Mouse (Mus musculus): ENCODE data around the gene Apbb1. TPM values are rescaled to one million over a fixed set of nuclear protein-coding genes. Genes with fewer than 3 reads are reported as not detected.

The Apbb1 gene
- total and polyA plus RNA-seq, 2 experiments, result 1.1 to 1.6 TPM

- no peaks in the 10 kb centered on the region for H3K27me3 ChIP-seq (ENCODE audit: control insufficient read depth, insufficient read depth, low read length)
- DNase-seq (ENCODE audit: extremely low read depth, low read depth, low spot score), result no peak
- H3K79me2 ChIP-seq (ENCODE audit: control insufficient read depth, insufficient read depth, low read length), result no peaks in the 10 kb centered on the region
- no peak overlapping the region for H3K4me3 ChIP-seq (ENCODE audit: insufficient read depth, low read depth, low read length)
- no peak overlapping the region for H3K27ac ChIP-seq (replicated peaks; ENCODE audit: insufficient read depth, low read depth, low read length)
- TF ChIP-seq CTCF (IDR thresholded peaks at IDR 0.05; ENCODE audit: low read depth, low read length), result no peak
- TF ChIP-seq POLR2A (IDR thresholded peaks at IDR 0.05; ENCODE audit: extremely low read depth, insufficient read depth, low read length), result no peak
- WGBS, result 88% methylated on average over 3 of the region's 3 CpGs
- peaks cover 18% of the 10 kb centered on the region for H3K36me3 ChIP-seq (ENCODE audit: control insufficient read depth, insufficient read depth, low read length)
- no peaks in the 10 kb centered on the region for H3K4me1 ChIP-seq (ENCODE audit: control insufficient read depth, insufficient read depth, low read length)
- no peak overlapping the region for H3K9ac ChIP-seq (ENCODE audit: low read depth, low read length)
Measured at GRCm38 (mm10) chr7:105608467-105608866, 27.0 kb upstream of the Apbb1 start.

- TF ChIP-seq CTCF (IDR thresholded peaks at IDR 0.05; ENCODE audit: low read depth, low read length) (peak; percentile 86), POLR2A (IDR thresholded peaks at IDR 0.05; ENCODE audit: extremely low read depth, insufficient read depth, low read length) (no peak)
- H3K79me2 ChIP-seq (ENCODE audit: control insufficient read depth, insufficient read depth, low read length), result no peaks in the 10 kb centered on the region
- peak; percentile 99 for DNase-seq (ENCODE audit: extremely low read depth, low read depth, low spot score)
- no peak overlapping the region for H3K9ac ChIP-seq (ENCODE audit: low read depth, low read length)
- no peak overlapping the region for H3K4me3 ChIP-seq (ENCODE audit: insufficient read depth, low read depth, low read length)
- WGBS, result 11% methylated on average over 9 of the region's 9 CpGs
- H3K36me3 ChIP-seq (ENCODE audit: control insufficient read depth, insufficient read depth, low read length), result no peaks in the 10 kb centered on the region
- H3K27ac ChIP-seq (replicated peaks; ENCODE audit: insufficient read depth, low read depth, low read length), result no peak overlapping the region
- H3K27me3 ChIP-seq (ENCODE audit: control insufficient read depth, insufficient read depth, low read length), result no peaks in the 10 kb centered on the region
- H3K4me1 ChIP-seq (ENCODE audit: control insufficient read depth, insufficient read depth, low read length), result peaks cover 15% of the 10 kb centered on the region
Measured at GRCm38 (mm10) chr7:105602860-105603623, 21.6 kb upstream of the Apbb1 start.

- Histone ChIP-seq H3K4me1 (ENCODE audit: control insufficient read depth, insufficient read depth, low read length) (peaks cover 1% of the 10 kb centered on the region; the same call in 1 of the 2 replicates), H3K36me3 (ENCODE audit: control insufficient read depth, insufficient read depth, low read length) (peaks cover 21% of the 10 kb centered on the region), H3K79me2 (ENCODE audit: control insufficient read depth, insufficient read depth, low read length) (no peaks in the 10 kb centered on the region), H3K9ac (ENCODE audit: low read depth, low read length) (no peak overlapping the region), H3K27me3 (ENCODE audit: control insufficient read depth, insufficient read depth, low read length) (no peaks in the 10 kb centered on the region), H3K4me3 (ENCODE audit: insufficient read depth, low read depth, low read length) (no peak overlapping the region), H3K27ac (replicated peaks; ENCODE audit: insufficient read depth, low read depth, low read length) (no peak overlapping the region)
- no peak for DNase-seq (ENCODE audit: extremely low read depth, low read depth, low spot score)
- TF ChIP-seq CTCF (IDR thresholded peaks at IDR 0.05; ENCODE audit: low read depth, low read length) (no peak), POLR2A (IDR thresholded peaks at IDR 0.05; ENCODE audit: extremely low read depth, insufficient read depth, low read length) (no peak)
- 20% methylated on average over 7 of the region's 7 CpGs for whole genome bisulfite sequencing
Measured at GRCm38 (mm10) chr7:105590097-105590496, 8.6 kb upstream of the Apbb1 start.

- DNase-seq (ENCODE audit: extremely low read depth, low read depth, low spot score), result no peak
- Histone ChIP-seq H3K79me2 (ENCODE audit: control insufficient read depth, insufficient read depth, low read length) (no peaks in the 10 kb centered on the region), H3K36me3 (ENCODE audit: control insufficient read depth, insufficient read depth, low read length) (peaks cover 11% of the 10 kb centered on the region; the same call in 1 of the 2 replicates), H3K9ac (ENCODE audit: low read depth, low read length) (no peak overlapping the region), H3K4me1 (ENCODE audit: control insufficient read depth, insufficient read depth, low read length) (no peaks in the 10 kb centered on the region), H3K4me3 (ENCODE audit: insufficient read depth, low read depth, low read length) (no peak overlapping the region), H3K27me3 (ENCODE audit: control insufficient read depth, insufficient read depth, low read length) (no peaks in the 10 kb centered on the region), H3K27ac (replicated peaks; ENCODE audit: insufficient read depth, low read depth, low read length) (no peak overlapping the region)
- no peak for TF ChIP-seq POLR2A (IDR thresholded peaks at IDR 0.05; ENCODE audit: extremely low read depth, insufficient read depth, low read length)
- TF ChIP-seq CTCF (IDR thresholded peaks at IDR 0.05; ENCODE audit: low read depth, low read length), result no peak
- whole genome bisulfite sequencing, result 73% methylated on average over 9 of the region's 9 CpGs
Measured at GRCm38 (mm10) chr7:105588325-105588912, 7.0 kb upstream of the Apbb1 start.

GRCm38 (mm10) chr7:105581959-105582358 lies 506 bp upstream of the Apbb1 start:
- H3K79me2 ChIP-seq (ENCODE audit: control insufficient read depth, insufficient read depth, low read length), result no peaks in the 10 kb centered on the region
- H3K4me3 ChIP-seq (ENCODE audit: insufficient read depth, low read depth, low read length), result no peak overlapping the region
- H3K27me3 ChIP-seq (ENCODE audit: control insufficient read depth, insufficient read depth, low read length), result no peaks in the 10 kb centered on the region
- no peak for DNase-seq (ENCODE audit: extremely low read depth, low read depth, low spot score)
- no peak overlapping the region for H3K9ac ChIP-seq (ENCODE audit: low read depth, low read length)
- WGBS, result 84% methylated on average over 2 of the region's 2 CpGs
- H3K27ac ChIP-seq (replicated peaks; ENCODE audit: insufficient read depth, low read depth, low read length), result no peak overlapping the region
- H3K4me1 ChIP-seq (ENCODE audit: control insufficient read depth, insufficient read depth, low read length), result no peaks in the 10 kb centered on the region
- TF ChIP-seq POLR2A (IDR thresholded peaks at IDR 0.05; ENCODE audit: extremely low read depth, insufficient read depth, low read length), result no peak
- TF ChIP-seq CTCF (IDR thresholded peaks at IDR 0.05; ENCODE audit: low read depth, low read length), result no peak
- H3K36me3 ChIP-seq (ENCODE audit: control insufficient read depth, insufficient read depth, low read length), result no peaks in the 10 kb centered on the region

- DNase-seq (ENCODE audit: extremely low read depth, low read depth, low spot score), result no peak
- Histone ChIP-seq H3K27me3 (ENCODE audit: control insufficient read depth, insufficient read depth, low read length) (no peaks in the 10 kb centered on the region), H3K9ac (ENCODE audit: low read depth, low read length) (peak overlapping the region; percentile 32; the same call in 1 of the 2 replicates), H3K4me1 (ENCODE audit: control insufficient read depth, insufficient read depth, low read length) (no peaks in the 10 kb centered on the region), H3K4me3 (ENCODE audit: insufficient read depth, low read depth, low read length) (peak overlapping the region; percentile 74), H3K27ac (replicated peaks; ENCODE audit: insufficient read depth, low read depth, low read length) (no peak overlapping the region), H3K79me2 (ENCODE audit: control insufficient read depth, insufficient read depth, low read length) (no peaks in the 10 kb centered on the region), H3K36me3 (ENCODE audit: control insufficient read depth, insufficient read depth, low read length) (no peaks in the 10 kb centered on the region)
- WGBS, result 13% methylated on average over 15 of the region's 22 CpGs
- TF ChIP-seq CTCF (IDR thresholded peaks at IDR 0.05; ENCODE audit: low read depth, low read length), result no peak
- TF ChIP-seq POLR2A (IDR thresholded peaks at IDR 0.05; ENCODE audit: extremely low read depth, insufficient read depth, low read length), result no peak
Measured at GRCm38 (mm10) chr7:105580627-105581089, 795 bp downstream of the Apbb1 start.

Measured in liver, adult 2 months (tissue).